Mouse (Mus musculus): ENCODE results near the gene Slc25a39. TPM values are rescaled to one million over a fixed set of nuclear protein-coding genes. Genes with fewer than 3 reads are reported as not detected.
"Not testable (repeated sequence)": the region's sequence is repeated elsewhere in the genome, so short reads cannot be mapped to it uniquely, and the experiment has no call there.

Slc25a39 gene
- polyA plus RNA-seq, 1 experiment from 2014 or later = 144 TPM

DNA sequence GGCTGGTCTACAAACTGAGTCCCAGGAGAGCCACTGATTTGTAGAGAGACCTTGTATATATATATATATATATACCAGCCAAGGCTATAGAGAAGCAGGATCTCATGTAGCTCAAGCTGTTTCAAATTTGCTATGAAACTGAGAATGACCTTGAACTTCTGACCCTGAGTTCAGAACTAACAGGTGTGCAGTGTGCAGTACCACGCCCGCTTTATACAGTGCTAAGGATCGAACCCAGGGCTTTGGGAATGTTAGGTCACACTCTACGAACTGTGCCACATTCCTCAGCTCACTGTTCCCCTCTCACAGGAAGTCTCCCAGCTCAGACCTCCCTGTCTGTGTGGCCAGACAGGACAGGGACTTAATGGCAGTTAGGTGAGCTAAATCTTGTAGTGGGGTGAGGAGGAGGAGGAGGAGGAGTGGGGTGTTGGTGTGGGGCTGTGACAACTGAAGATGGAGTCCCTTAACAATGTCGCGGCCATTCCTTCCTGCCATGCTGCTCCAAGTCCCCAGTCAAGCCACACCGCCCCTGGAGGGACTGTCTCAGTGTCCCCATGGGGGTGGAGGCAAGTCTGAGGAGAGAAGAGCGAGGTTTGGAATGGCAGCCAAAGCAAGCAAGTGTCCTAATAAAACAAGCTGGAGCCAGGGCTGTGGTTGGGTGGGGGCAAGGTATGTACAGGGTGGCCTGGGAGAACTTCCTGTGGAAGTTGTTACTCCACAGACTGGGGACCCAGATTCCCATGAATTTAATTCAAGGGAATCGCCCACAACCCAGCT is 40.1 kb downstream of the Slc25a39 start:
- H3K27me3 ChIP-seq (ENCODE audit: control insufficient read depth, insufficient read depth, low read length) = no peaks in the 10 kb centered on the region
- no peak overlapping the region for H3K9ac ChIP-seq (replicated peaks; ENCODE audit: low read length)
- ATAC-seq (ENCODE audit: low FRiP score, low TSS enrichment) (no peak), DNase-seq (no peak)
- no peaks in the 10 kb centered on the region for H3K9me3 ChIP-seq (ENCODE audit: control insufficient read depth, low read length)
- H3K4me2 ChIP-seq (ENCODE audit: low read length) = no peak overlapping the region
- H3K36me3 ChIP-seq (ENCODE audit: control insufficient read depth, insufficient read depth, low read length) = no peaks in the 10 kb centered on the region
- H3K27ac ChIP-seq (replicated peaks; ENCODE audit: low read depth, low read length) = no peak overlapping the region
- no peak overlapping the region for H3K4me3 ChIP-seq (replicated peaks; ENCODE audit: low read depth, low read length)
- no peaks in the 10 kb centered on the region for H3K4me1 ChIP-seq (ENCODE audit: control insufficient read depth, insufficient read depth, low read length)
- WGBS = 78% methylated on average over 9 of the region's 9 CpGs

DNA sequence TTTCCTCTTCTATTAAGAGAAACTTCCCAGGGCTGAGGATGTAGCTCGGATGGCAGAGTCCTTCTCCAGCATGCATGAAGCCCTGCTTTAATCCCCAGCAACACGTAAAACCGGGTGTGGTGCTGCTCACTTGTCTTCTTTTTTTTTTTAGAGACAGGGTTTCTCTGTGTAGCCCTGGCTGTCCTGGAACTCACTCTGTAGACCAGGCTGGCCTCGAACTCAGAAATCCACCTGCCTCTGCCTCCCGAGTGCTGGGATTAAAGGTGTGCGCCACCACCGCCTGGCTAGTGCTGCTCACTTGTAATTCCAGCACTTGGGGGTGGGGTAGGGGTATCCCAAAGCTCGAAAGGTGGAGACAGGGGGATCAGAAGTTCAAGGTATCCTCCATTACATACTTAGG is 41.6 kb downstream of the Slc25a39 start, which contains the start of gene Slc4a1:
Slc4a1 (minus strand) TSS at position 101 of the 400 bp plus-strand sequence.
- DNase-seq; H3K9me3 ChIP-seq (ENCODE audit: control insufficient read depth, low read length); ATAC-seq (ENCODE audit: low FRiP score, low TSS enrichment); H3K36me3 ChIP-seq (ENCODE audit: control insufficient read depth, insufficient read depth, low read length); H3K4me3 ChIP-seq (replicated peaks; ENCODE audit: low read depth, low read length); H3K9ac ChIP-seq (replicated peaks; ENCODE audit: low read length); H3K27me3 ChIP-seq (ENCODE audit: control insufficient read depth, insufficient read depth, low read length); H3K27ac ChIP-seq (replicated peaks; ENCODE audit: low read depth, low read length); H3K4me2 ChIP-seq (ENCODE audit: low read length); H3K4me1 ChIP-seq (ENCODE audit: control insufficient read depth, insufficient read depth, low read length): not testable (repeated sequence)
- 85% methylated on average over 8 of the region's 8 CpGs for WGBS

DNA sequence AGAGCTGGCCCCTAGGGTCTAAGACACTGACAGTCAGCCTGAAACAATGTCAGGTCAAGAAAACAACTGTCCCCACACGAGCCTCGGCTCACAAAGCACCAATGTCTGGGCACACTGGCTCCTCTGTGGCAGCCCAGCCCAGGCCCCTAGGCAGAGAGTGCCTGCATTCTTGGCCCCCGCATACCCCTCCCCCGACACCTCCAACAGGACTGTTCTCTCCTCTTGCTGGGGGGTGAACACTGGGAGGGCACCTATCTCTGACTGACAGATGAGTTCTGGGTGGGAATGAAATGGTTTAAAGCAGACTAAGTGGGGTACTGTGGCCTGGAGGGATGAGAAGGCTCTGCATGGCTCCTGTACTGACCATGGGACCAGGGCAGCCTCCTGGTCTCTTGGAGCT is 42.0 kb downstream of the Slc25a39 start:
- DNase-seq = no peak
- Histone ChIP-seq H3K4me1 (ENCODE audit: control insufficient read depth, insufficient read depth, low read length) (no peaks in the 10 kb centered on the region), H3K9ac (replicated peaks; ENCODE audit: low read length) (no peak overlapping the region), H3K36me3 (ENCODE audit: control insufficient read depth, insufficient read depth, low read length) (no peaks in the 10 kb centered on the region), H3K9me3 (ENCODE audit: control insufficient read depth, low read length) (no peaks in the 10 kb centered on the region), H3K27ac (replicated peaks; ENCODE audit: low read depth, low read length) (no peak overlapping the region), H3K4me2 (ENCODE audit: low read length) (no peak overlapping the region), H3K4me3 (replicated peaks; ENCODE audit: low read depth, low read length) (no peak overlapping the region), H3K27me3 (ENCODE audit: control insufficient read depth, insufficient read depth, low read length) (no peaks in the 10 kb centered on the region)
- 57% methylated on average over 4 of the region's 4 CpGs for whole genome bisulfite sequencing
- no peak for ATAC-seq (ENCODE audit: low FRiP score, low TSS enrichment)

- WGBS = 71% methylated on average over 14 of the region's 14 CpGs
These were observed 43.0 kb downstream of the Slc25a39 start for GRCm38 (mm10) chr11:102364570-102365371.

GRCm38 (mm10) chr11:102363623-102364022 is 44.1 kb downstream of the Slc25a39 start:
- H3K4me3 ChIP-seq (replicated peaks; ENCODE audit: low read depth, low read length) = no peak overlapping the region
- H3K27me3 ChIP-seq (ENCODE audit: control insufficient read depth, insufficient read depth, low read length) = no peaks in the 10 kb centered on the region
- H3K9ac ChIP-seq (replicated peaks; ENCODE audit: low read length) = no peak overlapping the region
- H3K27ac ChIP-seq (replicated peaks; ENCODE audit: low read depth, low read length) = no peak overlapping the region
- DNase-seq (no peak), ATAC-seq (ENCODE audit: low FRiP score, low TSS enrichment) (no peak)
- no peak overlapping the region for H3K4me2 ChIP-seq (ENCODE audit: low read length)
- H3K9me3 ChIP-seq (ENCODE audit: control insufficient read depth, low read length) = no peaks in the 10 kb centered on the region
- WGBS = 73% methylated on average over 2 of the region's 2 CpGs
- H3K4me1 ChIP-seq (ENCODE audit: control insufficient read depth, insufficient read depth, low read length) = no peaks in the 10 kb centered on the region
- no peaks in the 10 kb centered on the region for H3K36me3 ChIP-seq (ENCODE audit: control insufficient read depth, insufficient read depth, low read length)

More at GRCm38 (mm10) chr11:102364570-102365371, 43.0 kb downstream of the Slc25a39 start:
- H3K4me1 ChIP-seq (ENCODE audit: control insufficient read depth, insufficient read depth, low read length) = no peaks in the 10 kb centered on the region
- H3K4me2 ChIP-seq (ENCODE audit: low read length) = no peak overlapping the region
- DNase-seq = no peak
- H3K27me3 ChIP-seq (ENCODE audit: control insufficient read depth, insufficient read depth, low read length) = no peaks in the 10 kb centered on the region
- H3K9ac ChIP-seq (replicated peaks; ENCODE audit: low read length) = no peak overlapping the region
- ATAC-seq (ENCODE audit: low FRiP score, low TSS enrichment) = no peak
- no peaks in the 10 kb centered on the region for H3K36me3 ChIP-seq (ENCODE audit: control insufficient read depth, insufficient read depth, low read length)
- no peaks in the 10 kb centered on the region for H3K9me3 ChIP-seq (ENCODE audit: control insufficient read depth, low read length)
- H3K4me3 ChIP-seq (replicated peaks; ENCODE audit: low read depth, low read length) = no peak overlapping the region
- no peak overlapping the region for H3K27ac ChIP-seq (replicated peaks; ENCODE audit: low read depth, low read length)

- Histone ChIP-seq H3K4me2 (ENCODE audit: low read length) (no peak overlapping the region), H3K9ac (replicated peaks; ENCODE audit: low read length) (no peak overlapping the region), H3K36me3 (ENCODE audit: control insufficient read depth, insufficient read depth, low read length) (no peaks in the 10 kb centered on the region), H3K27ac (replicated peaks; ENCODE audit: low read depth, low read length) (no peak overlapping the region), H3K4me1 (ENCODE audit: control insufficient read depth, insufficient read depth, low read length) (no peaks in the 10 kb centered on the region), H3K27me3 (ENCODE audit: control insufficient read depth, insufficient read depth, low read length) (no peaks in the 10 kb centered on the region), H3K9me3 (ENCODE audit: control insufficient read depth, low read length) (no peaks in the 10 kb centered on the region), H3K4me3 (replicated peaks; ENCODE audit: low read depth, low read length) (no peak overlapping the region)
- ATAC-seq (ENCODE audit: low FRiP score, low TSS enrichment) = no peak
- 91% methylated on average over 8 of the region's 8 CpGs for WGBS
- DNase-seq = no peak
These were observed 45.8 kb downstream of the Slc25a39 start for GRCm38 (mm10) chr11:102361776-102362495.

- no peaks in the 10 kb centered on the region for H3K4me1 ChIP-seq (ENCODE audit: control insufficient read depth, insufficient read depth, low read length)
- 74% methylated on average over 10 of the region's 10 CpGs for WGBS
- no peak overlapping the region for H3K4me3 ChIP-seq (replicated peaks; ENCODE audit: low read depth, low read length)
- ATAC-seq (ENCODE audit: low FRiP score, low TSS enrichment) = no peak
- no peak overlapping the region for H3K9ac ChIP-seq (replicated peaks; ENCODE audit: low read length)
- no peaks in the 10 kb centered on the region for H3K27me3 ChIP-seq (ENCODE audit: control insufficient read depth, insufficient read depth, low read length)
- no peak overlapping the region for H3K27ac ChIP-seq (replicated peaks; ENCODE audit: low read depth, low read length)
- H3K36me3 ChIP-seq (ENCODE audit: control insufficient read depth, insufficient read depth, low read length) = no peaks in the 10 kb centered on the region
- no peaks in the 10 kb centered on the region for H3K9me3 ChIP-seq (ENCODE audit: control insufficient read depth, low read length)
- DNase-seq = no peak
- no peak overlapping the region for H3K4me2 ChIP-seq (ENCODE audit: low read length)
These were observed 49.4 kb downstream of the Slc25a39 start for GRCm38 (mm10) chr11:102358365-102358764.

DNA sequence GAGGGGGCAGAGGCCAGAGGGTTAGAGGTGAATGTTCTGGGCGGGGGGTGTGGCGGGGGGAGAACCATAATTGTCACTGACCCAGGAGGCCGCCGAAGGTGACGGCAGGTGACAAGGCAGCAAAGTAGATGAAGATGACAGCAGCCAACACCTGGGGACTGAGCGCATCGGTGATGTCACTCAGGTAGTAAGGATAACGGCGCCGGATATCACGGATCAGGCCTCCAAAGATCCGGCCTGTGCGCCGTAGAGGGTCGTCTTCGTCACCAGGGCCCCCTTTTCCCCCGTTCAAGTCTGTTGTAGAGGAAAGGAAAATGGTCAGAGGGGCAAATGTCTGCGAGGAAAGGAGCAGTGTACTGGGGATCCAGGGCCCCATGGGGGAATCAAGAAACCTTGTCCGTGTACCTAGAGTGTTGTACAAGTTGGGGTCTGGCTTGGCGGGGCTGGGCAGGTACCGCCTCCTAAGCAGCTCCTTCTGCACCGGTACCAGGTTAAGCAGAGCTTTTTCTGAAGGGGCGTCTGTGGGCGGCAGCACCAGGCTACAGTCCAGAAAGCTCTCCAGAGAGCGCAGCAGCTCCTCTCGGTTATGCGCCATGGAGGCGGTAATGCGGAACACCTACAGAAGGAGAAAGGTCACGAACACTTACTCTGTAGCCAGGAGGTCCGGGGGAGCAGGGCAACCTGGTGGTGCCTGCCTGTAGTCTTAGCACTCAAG is 51.0 kb downstream of the Slc25a39 start:
- Histone ChIP-seq H3K27me3 (ENCODE audit: control insufficient read depth, insufficient read depth, low read length) (no peaks in the 10 kb centered on the region), H3K4me3 (replicated peaks; ENCODE audit: low read depth, low read length) (no peak overlapping the region), H3K4me2 (ENCODE audit: low read length) (no peak overlapping the region), H3K9ac (replicated peaks; ENCODE audit: low read length) (no peak overlapping the region), H3K9me3 (ENCODE audit: control insufficient read depth, low read length) (no peaks in the 10 kb centered on the region), H3K36me3 (ENCODE audit: control insufficient read depth, insufficient read depth, low read length) (no peaks in the 10 kb centered on the region), H3K27ac (replicated peaks; ENCODE audit: low read depth, low read length) (no peak overlapping the region), H3K4me1 (ENCODE audit: control insufficient read depth, insufficient read depth, low read length) (no peaks in the 10 kb centered on the region)
- ATAC-seq (ENCODE audit: low FRiP score, low TSS enrichment) = no peak
- WGBS = 71% methylated on average over 31 of the region's 31 CpGs
- DNase-seq = no peak
